Mouse (Mus musculus): Measurements from ENCODE around the gene Cfap65. TPM values are rescaled to one million over a fixed set of nuclear protein-coding genes. Genes with fewer than 3 reads are reported as not detected.

Cfap65 gene
- polyA plus RNA-seq, 1 experiment, result 0.69 TPM

GRCm38 (mm10) chr1:74857201-74857600, 78.2 kb downstream of the Cfap65 start:
- Histone ChIP-seq H3K36me3 (ENCODE audit: control insufficient read depth, insufficient read depth, low read length) (no peaks in the 10 kb centered on the region), H3K4me3 (ENCODE audit: control insufficient read depth, insufficient read depth, low read length) (no peak overlapping the region), H3K4me1 (replicated peaks; ENCODE audit: control insufficient read depth, insufficient read depth, low read length) (peaks cover 13% of the 10 kb centered on the region; the same call in 1 of the 2 replicates), H3K27ac (ENCODE audit: control insufficient read depth, insufficient read depth, low read length) (no peak overlapping the region), H3K27me3 (ENCODE audit: control insufficient read depth, insufficient read depth, low read length) (peaks cover 23% of the 10 kb centered on the region)
- no peak for DNase-seq
- TF ChIP-seq POLR2A (IDR thresholded peaks at IDR 0.05; ENCODE audit: control insufficient read depth, extremely low read depth, insufficient read depth, low read length, poor library complexity), result no peak
- no peak for TF ChIP-seq CTCF (IDR thresholded peaks at IDR 0.05; ENCODE audit: borderline replicate concordance, control insufficient read depth, extremely low read depth, insufficient read depth, low read length, poor library complexity)
- 14% methylated on average over 20 of the region's 20 CpGs for WGBS

- Histone ChIP-seq H3K4me3 (ENCODE audit: control insufficient read depth, insufficient read depth, low read length) (no peak overlapping the region), H3K27ac (ENCODE audit: control insufficient read depth, insufficient read depth, low read length) (no peak overlapping the region), H3K4me1 (replicated peaks; ENCODE audit: control insufficient read depth, insufficient read depth, low read length) (peaks cover 13% of the 10 kb centered on the region; the same call in 1 of the 2 replicates), H3K36me3 (ENCODE audit: control insufficient read depth, insufficient read depth, low read length) (no peaks in the 10 kb centered on the region), H3K27me3 (ENCODE audit: control insufficient read depth, insufficient read depth, low read length) (peaks cover 24% of the 10 kb centered on the region)
- WGBS, result 4% methylated on average over 7 of the region's 7 CpGs
- no peak for DNase-seq
- TF ChIP-seq POLR2A (IDR thresholded peaks at IDR 0.05; ENCODE audit: control insufficient read depth, extremely low read depth, insufficient read depth, low read length, poor library complexity), result no peak
- TF ChIP-seq CTCF (IDR thresholded peaks at IDR 0.05; ENCODE audit: borderline replicate concordance, control insufficient read depth, extremely low read depth, insufficient read depth, low read length, poor library complexity), result no peak
Observed at GRCm38 (mm10) chr1:74856791-74857190, 78.6 kb downstream of the Cfap65 start.

- no peak overlapping the region for H3K4me3 ChIP-seq (ENCODE audit: control insufficient read depth, insufficient read depth, low read length)
- TF ChIP-seq POLR2A (IDR thresholded peaks at IDR 0.05; ENCODE audit: control insufficient read depth, extremely low read depth, insufficient read depth, low read length, poor library complexity) (no peak), CTCF (IDR thresholded peaks at IDR 0.05; ENCODE audit: borderline replicate concordance, control insufficient read depth, extremely low read depth, insufficient read depth, low read length, poor library complexity) (no peak)
- H3K27ac ChIP-seq (ENCODE audit: control insufficient read depth, insufficient read depth, low read length), result no peak overlapping the region
- no peak for DNase-seq
- 12% methylated on average over 11 of the region's 11 CpGs for WGBS
- H3K27me3 ChIP-seq (ENCODE audit: control insufficient read depth, insufficient read depth, low read length), result peaks cover 26% of the 10 kb centered on the region
- H3K4me1 ChIP-seq (replicated peaks; ENCODE audit: control insufficient read depth, insufficient read depth, low read length), result peaks cover 13% of the 10 kb centered on the region; the same call in 1 of the 2 replicates
- H3K36me3 ChIP-seq (ENCODE audit: control insufficient read depth, insufficient read depth, low read length), result no peaks in the 10 kb centered on the region
Observed at GRCm38 (mm10) chr1:74856439-74856720, 79.0 kb downstream of the Cfap65 start.

GRCm38 (mm10) chr1:74855651-74856438, 79.6 kb downstream of the Cfap65 start:
- peak; percentile 6 for DNase-seq
- Histone ChIP-seq H3K27me3 (ENCODE audit: control insufficient read depth, insufficient read depth, low read length) (peaks cover 26% of the 10 kb centered on the region), H3K4me1 (replicated peaks; ENCODE audit: control insufficient read depth, insufficient read depth, low read length) (peaks cover 13% of the 10 kb centered on the region; the same call in 1 of the 2 replicates), H3K4me3 (ENCODE audit: control insufficient read depth, insufficient read depth, low read length) (0 out of 2 replicates have a peak overlapping the region, but pooled peaks have one; percentile 1), H3K36me3 (ENCODE audit: control insufficient read depth, insufficient read depth, low read length) (no peaks in the 10 kb centered on the region), H3K27ac (ENCODE audit: control insufficient read depth, insufficient read depth, low read length) (no peak overlapping the region)
- WGBS, result 4% methylated on average over 73 of the region's 74 CpGs
- TF ChIP-seq POLR2A (IDR thresholded peaks at IDR 0.05; ENCODE audit: control insufficient read depth, extremely low read depth, insufficient read depth, low read length, poor library complexity), result no peak
- no peak for TF ChIP-seq CTCF (IDR thresholded peaks at IDR 0.05; ENCODE audit: borderline replicate concordance, control insufficient read depth, extremely low read depth, insufficient read depth, low read length, poor library complexity)

GRCm38 (mm10) chr1:74855156-74855555, 80.2 kb downstream of the Cfap65 start:
- H3K27me3 ChIP-seq (ENCODE audit: control insufficient read depth, insufficient read depth, low read length), result peaks cover 29% of the 10 kb centered on the region
- 0 out of 2 replicates have a peak, but pooled peaks have one; percentile 12 for TF ChIP-seq CTCF (IDR thresholded peaks at IDR 0.05; ENCODE audit: borderline replicate concordance, control insufficient read depth, extremely low read depth, insufficient read depth, low read length, poor library complexity)
- no peak for TF ChIP-seq POLR2A (IDR thresholded peaks at IDR 0.05; ENCODE audit: control insufficient read depth, extremely low read depth, insufficient read depth, low read length, poor library complexity)
- no peak overlapping the region for H3K27ac ChIP-seq (ENCODE audit: control insufficient read depth, insufficient read depth, low read length)
- H3K36me3 ChIP-seq (ENCODE audit: control insufficient read depth, insufficient read depth, low read length), result no peaks in the 10 kb centered on the region
- peak overlapping the region; percentile 37 for H3K4me3 ChIP-seq (ENCODE audit: control insufficient read depth, insufficient read depth, low read length)
- 4% methylated on average over 48 of the region's 48 CpGs for WGBS
- DNase-seq, result no peak
- peaks cover 13% of the 10 kb centered on the region; the same call in 1 of the 2 replicates for H3K4me1 ChIP-seq (replicated peaks; ENCODE audit: control insufficient read depth, insufficient read depth, low read length)

GRCm38 (mm10) chr1:74854306-74855056, 80.9 kb downstream of the Cfap65 start, which contains the start of gene Cdk5r2:
Gene Cdk5r2 (plus strand): TSS chr1:74854934.
- DNase-seq, result peak; percentile 72
- Histone ChIP-seq H3K27me3 (ENCODE audit: control insufficient read depth, insufficient read depth, low read length) (peaks cover 29% of the 10 kb centered on the region), H3K4me1 (replicated peaks; ENCODE audit: control insufficient read depth, insufficient read depth, low read length) (peaks cover 13% of the 10 kb centered on the region; the same call in 1 of the 2 replicates), H3K36me3 (ENCODE audit: control insufficient read depth, insufficient read depth, low read length) (no peaks in the 10 kb centered on the region), H3K27ac (ENCODE audit: control insufficient read depth, insufficient read depth, low read length) (no peak within 1 kb of the TSS), H3K4me3 (ENCODE audit: control insufficient read depth, insufficient read depth, low read length) (peak within 1 kb of the TSS; percentile 37)
- TF ChIP-seq POLR2A (IDR thresholded peaks at IDR 0.05; ENCODE audit: control insufficient read depth, extremely low read depth, insufficient read depth, low read length, poor library complexity) (no peak), CTCF (IDR thresholded peaks at IDR 0.05; ENCODE audit: borderline replicate concordance, control insufficient read depth, extremely low read depth, insufficient read depth, low read length, poor library complexity) (no peak)
- WGBS, result 7% methylated on average over 39 of the region's 39 CpGs

Other genes starting within 250 kb of the Cfap65 start
- 9.5 and 10.7 TPM in 2 replicates for gene Cyp27a1, start 222.0 kb downstream of the Cfap65 start, polyA plus RNA-seq (2012; rRNA removed)
- 0.10 and 0.38 TPM in 2 replicates for gene Prkag3, start 186.4 kb downstream of the Cfap65 start, polyA plus RNA-seq (2012; rRNA removed)
- 1.8 and 1.9 TPM in 2 replicates for gene Wnt6, start 163.7 kb downstream of the Cfap65 start, polyA plus RNA-seq (2012; rRNA removed)
- 5.0 and 5.3 TPM in 2 replicates for gene Wnt10a, start 144.1 kb downstream of the Cfap65 start, polyA plus RNA-seq (2012; rRNA removed)
- gene Cdk5r2, start 80.7 kb downstream of the Cfap65 start, polyA plus RNA-seq (2012; rRNA removed), result 0.31 and 0.34 TPM in 2 replicates
- 0.24 and 0.26 TPM in 2 replicates for gene Fev, start 50.2 kb downstream of the Cfap65 start, polyA plus RNA-seq (2012; rRNA removed)
- gene Cryba2, start 42.5 kb downstream of the Cfap65 start, polyA plus RNA-seq (2012; rRNA removed), result 1.0 and 1.5 TPM in 2 replicates
- gene Ihh, start 16.1 kb upstream of the Cfap65 start, polyA plus RNA-seq (2012; rRNA removed), result 0.75 and 0.94 TPM in 2 replicates
- gene Nhej1, start 189.6 kb upstream of the Cfap65 start, polyA plus RNA-seq (2012; rRNA removed), result 4.7 and 5.5 TPM in 2 replicates
- gene Slc23a3, start 198.3 kb upstream of the Cfap65 start, polyA plus RNA-seq (2012; rRNA removed), result 1.9 and 2.3 TPM in 2 replicates
- gene Cnppd1, start 207.1 kb upstream of the Cfap65 start, polyA plus RNA-seq (2012; rRNA removed), result 126 and 141 TPM in 2 replicates
- gene Retreg2, start 207.2 kb upstream of the Cfap65 start, polyA plus RNA-seq (2012; rRNA removed), result 167 and 179 TPM in 2 replicates
- gene Zfand2b, start 233.0 kb upstream of the Cfap65 start, polyA plus RNA-seq (2012; rRNA removed), result 90.8 and 106 TPM in 2 replicates
- 10.2 and 10.9 TPM in 2 replicates for gene Abcb6, start 244.8 kb upstream of the Cfap65 start, polyA plus RNA-seq (2012; rRNA removed)